Mouse (Mus musculus): Measurements from ENCODE around the gene Asxl2.

DNA sequence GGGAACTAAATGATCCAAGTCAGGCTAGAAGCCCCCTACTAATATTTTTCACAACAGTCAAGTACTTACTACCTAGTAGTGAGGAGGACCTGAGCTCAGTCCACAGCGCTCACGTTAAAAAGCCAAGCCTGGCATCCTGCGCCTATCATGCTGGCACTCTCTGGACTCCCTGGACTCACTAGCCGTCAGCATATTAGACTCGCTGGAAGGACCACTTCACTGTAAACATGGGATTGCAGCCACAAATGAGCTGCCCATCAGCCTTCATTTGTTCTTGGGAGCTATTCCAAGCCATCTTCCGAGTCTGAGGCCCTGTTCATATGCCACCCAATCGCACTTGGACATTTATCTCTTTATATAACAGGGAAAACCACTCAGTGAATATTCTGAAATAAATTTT, 114.2 kb downstream of the Asxl2 start:
- no peak for TF ChIP-seq POLR2A (IDR thresholded peaks at IDR 0.05; ENCODE audit: extremely low read depth, insufficient read depth, low read length)
- no peak for TF ChIP-seq CTCF (IDR thresholded peaks at IDR 0.05; ENCODE audit: extremely low read depth, insufficient read depth, low read length)

All from cortical plate, adult 2 months (tissue).